Mouse (Mus musculus) spleen, adult 2 months (tissue): Measurements from ENCODE around the gene Spint5. TPM values are rescaled to one million over a fixed set of nuclear protein-coding genes. Genes with fewer than 3 reads are reported as not detected.
A peak's percentile ranks its signal among the peaks of the same experiment; 100 is the strongest.

ENCODE experiments used
- DNase-seq, 2 experiments: peaks; one replicate each; pipeline versions ENCODE4 v3.0.0 to v3.0.0-alpha.2; 2012 to 2021; ENCODE audit warnings: low spot score in 2 of 2, low read depth in 1 of 2
- H3K27ac ChIP-seq: fragments of 200-500 bp; 2 replicates; pipeline ENCODE4 v1.5.1; 2012; ENCODE audit warnings: low read length, inconsistent platforms; ENCODE audit not compliant: insufficient read depth
- H3K27me3 ChIP-seq: fragments of 200-500 bp; 2 replicates; pipeline ENCODE4 v1.6.1; 2012; ENCODE audit warnings: mild to moderate bottlenecking, moderate library complexity, low read length, inconsistent platforms; ENCODE audit not compliant: control insufficient read depth, insufficient read depth
- H3K36me3 ChIP-seq: fragments of 200-500 bp; 2 replicates; pipeline ENCODE4 v1.6.1; 2012; ENCODE audit warnings: mild to moderate bottlenecking, low read length, inconsistent platforms; ENCODE audit not compliant: control insufficient read depth, insufficient read depth
- H3K4me1 ChIP-seq: fragments of 200-500 bp; 2 replicates; pipeline ENCODE4 v1.6.1; 2011; ENCODE audit warnings: inconsistent platforms; ENCODE audit not compliant: control insufficient read depth, insufficient read depth, insufficient read length
- H3K4me3 ChIP-seq: fragments of 200-500 bp; 2 replicates; pipeline ENCODE4 v1.5.1; 2011; ENCODE audit warnings: mild to moderate bottlenecking, inconsistent platforms; ENCODE audit not compliant: insufficient read depth, insufficient read length; ENCODE audit errors: extremely low read depth
- CTCF ChIP-seq: fragments of 200-500 bp; IDR thresholded peaks from 2 replicates; pipeline ENCODE4 v1.5.1; 2011; ENCODE audit warnings: mild to moderate bottlenecking, inconsistent platforms; ENCODE audit not compliant: insufficient read depth, insufficient read length, insufficient replicate concordance; ENCODE audit errors: extremely low read depth
- POLR2A ChIP-seq: fragments of 200-500 bp; IDR thresholded peaks from 2 replicates; pipeline ENCODE4 v1.6.1; 2011; ENCODE audit warnings: low read depth, low read length, inconsistent platforms
- WGBS: fragments of 180-500 bp; shearing (Covaris S2); methylation state at CpG from one replicate; pipeline ENCODE4 v1.1.7; 2018; 5-methylcytosine and 5-hydroxymethylcytosine counted together
- polyA plus RNA-seq: library from polyadenylated mRNA; depleted of rRNA; stranded (reverse); fragments of >200 nt; gene quantifications from 2 replicates; pipeline ENCODE4 v1.2.3, GENCODE M21; 2012

The Spint5 gene
- polyA plus RNA-seq, 1 experiment = not detected

- no peak for DNase-seq
- no peaks in the 10 kb centered on the region for H3K4me1 ChIP-seq
- TF ChIP-seq POLR2A = no peak
- TF ChIP-seq CTCF = no peak
- no peaks in the 10 kb centered on the region for H3K27me3 ChIP-seq
- WGBS = 60% methylated on average over 7 of the region's 7 CpGs
- no peak overlapping the region for H3K4me3 ChIP-seq
- H3K36me3 ChIP-seq = no peaks in the 10 kb centered on the region
- H3K27ac ChIP-seq = no peak overlapping the region
These were observed 24.8 kb downstream of the Spint5 start for GRCm38 (mm10) chr2:164739876-164740275.

- DNase-seq = no peak
- no peak overlapping the region for H3K27ac ChIP-seq
- H3K4me3 ChIP-seq = no peak overlapping the region
- H3K27me3 ChIP-seq = no peaks in the 10 kb centered on the region
- H3K4me1 ChIP-seq = peaks cover 7% of the 10 kb centered on the region; the same call in 1 of the 2 replicates
- peaks cover 6% of the 10 kb centered on the region; the same call in 1 of the 2 replicates for H3K36me3 ChIP-seq
- TF ChIP-seq CTCF (no peak), POLR2A (no peak)
- 23% methylated on average over 13 of the region's 13 CpGs for WGBS
These were observed 29.9 kb downstream of the Spint5 start for GRCm38 (mm10) chr2:164744987-164745386.

- TF ChIP-seq CTCF = no peak
- TF ChIP-seq POLR2A = no peak
- Histone ChIP-seq H3K4me1 (peaks cover 7% of the 10 kb centered on the region; the same call in 1 of the 2 replicates), H3K27ac (peak within 1 kb of the TSS; percentile 49; the same call in 1 of the 2 replicates), H3K27me3 (no peaks in the 10 kb centered on the region), H3K36me3 (peaks cover 8% of the 10 kb centered on the region; the same call in 1 of the 2 replicates), H3K4me3 (peak within 1 kb of the TSS; percentile 93)
- peak; percentile 81 to 91 for DNase-seq
- under 1% methylated on average over 67 of the region's 70 CpGs for WGBS
These were observed 30.9 kb downstream of the Spint5 start, which contains the start of the genes Wfdc3 and Dnttip1 for GRCm38 (mm10) chr2:164745843-164746479. TSS of gene Wfdc3 (minus strand) at chr2:164745931. TSS of gene Dnttip1 (plus strand) at chr2:164745983.

- 31% methylated on average over 8 of the region's 8 CpGs for WGBS
- H3K27ac ChIP-seq = no peak overlapping the region
These were observed 31.6 kb downstream of the Spint5 start for GRCm38 (mm10) chr2:164746693-164747092.

GRCm38 (mm10) chr2:164748191-164748590, 33.1 kb downstream of the Spint5 start:
- H3K4me3 ChIP-seq = no peak overlapping the region
- DNase-seq = no peak
- H3K4me1 ChIP-seq = peaks cover 7% of the 10 kb centered on the region; the same call in 1 of the 2 replicates
- WGBS = 80% methylated on average over 4 of the region's 4 CpGs
- peaks cover 22% of the 10 kb centered on the region for H3K36me3 ChIP-seq
- H3K27ac ChIP-seq = no peak overlapping the region
- H3K27me3 ChIP-seq = no peaks in the 10 kb centered on the region
- TF ChIP-seq POLR2A (no peak), CTCF (no peak)

More at GRCm38 (mm10) chr2:164746693-164747092, 31.6 kb downstream of the Spint5 start:
- no peak for DNase-seq
- no peak for TF ChIP-seq CTCF
- TF ChIP-seq POLR2A = no peak
- H3K36me3 ChIP-seq = peaks cover 11% of the 10 kb centered on the region
- peaks cover 7% of the 10 kb centered on the region; the same call in 1 of the 2 replicates for H3K4me1 ChIP-seq
- H3K27me3 ChIP-seq = no peaks in the 10 kb centered on the region
- H3K4me3 ChIP-seq = peak overlapping the region; percentile 93

- no peak for DNase-seq
- H3K4me1 ChIP-seq = peaks cover 7% of the 10 kb centered on the region; the same call in 1 of the 2 replicates
- no peaks in the 10 kb centered on the region for H3K27me3 ChIP-seq
- H3K4me3 ChIP-seq = no peak overlapping the region
- H3K36me3 ChIP-seq = peaks cover 26% of the 10 kb centered on the region
- H3K27ac ChIP-seq = no peak overlapping the region
- WGBS = 92% methylated on average over 6 of the region's 6 CpGs
- no peak for TF ChIP-seq CTCF
- TF ChIP-seq POLR2A = no peak
These were observed 33.9 kb downstream of the Spint5 start for GRCm38 (mm10) chr2:164748991-164749390.

GRCm38 (mm10) chr2:164752454-164752853, 37.3 kb downstream of the Spint5 start:
- DNase-seq = no peak
- no peak overlapping the region for H3K27ac ChIP-seq
- H3K27me3 ChIP-seq = no peaks in the 10 kb centered on the region
- no peaks in the 10 kb centered on the region for H3K4me1 ChIP-seq
- WGBS = 92% methylated on average over 2 of the region's 2 CpGs
- H3K4me3 ChIP-seq = no peak overlapping the region
- H3K36me3 ChIP-seq = peaks cover 47% of the 10 kb centered on the region
- TF ChIP-seq CTCF (no peak), POLR2A (no peak)
